Mouse (Mus musculus) midbrain, postnatal 0 days (tissue): ENCODE results near the gene Daam1. TPM values are rescaled to one million over a fixed set of nuclear protein-coding genes. Genes with fewer than 3 reads are reported as not detected.

Source experiments
- ATAC-seq: fragments of 200-750 bp; cut with Nextera tagmentation; 2 replicates; pipeline ENCODE4 v1.8.0; 2017; ENCODE audit warnings: moderate number of reproducible peaks, mild to moderate bottlenecking, moderate TSS enrichment, moderate library complexity; ENCODE audit not compliant: low FRiP score
- DNase-seq: peaks from one replicate; pipeline ENCODE4 v3.0.0-alpha.2; 2015; ENCODE audit warnings: low spot score
- H3K27ac ChIP-seq: fragments of 300-500 bp; sonication (generic); 2 replicates; pipeline ENCODE4 v1.5.1; 2014; ENCODE audit warnings: low read depth, mild to moderate bottlenecking, low read length, mixed read lengths
- H3K27me3 ChIP-seq: fragments of 300-500 bp; sonication (generic); 2 replicates; pipeline ENCODE4 v1.6.1; 2014; ENCODE audit warnings: low read length, control low read depth, mixed read lengths; ENCODE audit not compliant: insufficient read depth
- H3K36me3 ChIP-seq: fragments of 300-500 bp; sonication (generic); 2 replicates; pipeline ENCODE4 v1.6.1; 2014; ENCODE audit warnings: low read length, control low read depth, mixed read lengths; ENCODE audit not compliant: insufficient read depth
- H3K4me1 ChIP-seq: fragments of 300-500 bp; sonication (generic); 2 replicates; pipeline ENCODE4 v1.6.1; 2014; ENCODE audit warnings: mild to moderate bottlenecking, control low read depth, antibody characterized with exemption, low read length, mixed read lengths; ENCODE audit not compliant: insufficient read depth
- H3K4me2 ChIP-seq: fragments of 300-500 bp; sonication (generic); 2 replicates; pipeline ENCODE4 v1.6.1; 2014; ENCODE audit warnings: low read depth, mild to moderate bottlenecking, low read length, mixed read lengths; ENCODE audit not compliant: poor library complexity, severe bottlenecking
- H3K4me3 ChIP-seq: fragments of 300-500 bp; sonication (generic); 2 replicates; pipeline ENCODE4 v1.5.1; 2014; ENCODE audit warnings: low read depth, mild to moderate bottlenecking, low read length, moderate library complexity
- H3K9ac ChIP-seq: fragments of 300-500 bp; sonication (generic); replicated peaks from 2 replicates; pipeline ENCODE4 v1.6.1; 2014; ENCODE audit warnings: mild to moderate bottlenecking, low read length, moderate library complexity, mixed read lengths; ENCODE audit not compliant: poor library complexity, severe bottlenecking
- H3K9me3 ChIP-seq: fragments of 300-500 bp; sonication (generic); 2 replicates; pipeline ENCODE4 v1.6.1; 2016; ENCODE audit warnings: low read length, control low read depth
- CTCF ChIP-seq: IDR thresholded peaks from 2 replicates; pipeline ENCODE4 v1.5.1; 2016; ENCODE audit warnings: antibody characterized with exemption, mild to moderate bottlenecking
- WGBS: fragments of 180-500 bp; shearing (Covaris S2); extraction: QIAGEN DNeasy Blood & Tissue Kit; methylation state at CpG from one replicate; pipeline ENCODE4 v1.1.7; 2014; 5-methylcytosine and 5-hydroxymethylcytosine counted together
- polyA plus RNA-seq: library from polyadenylated mRNA; unstranded; fragments of >200 nt; fragmentation: Nextera tagmentation; extraction: Ambion mirVana; gene quantifications from 2 replicates; pipeline ENCODE4 v1.2.1, GENCODE M21; 2015
- total RNA-seq: library from RNA; depleted of rRNA; stranded (reverse); fragments of >200 nt; gene quantifications from 2 replicates; pipeline ENCODE4 v1.2.3, GENCODE M21; 2014

Daam1 gene
- total and polyA plus RNA-seq, 2 experiments from 2014 or later, result 27.3 to 86.0 TPM

DNA sequence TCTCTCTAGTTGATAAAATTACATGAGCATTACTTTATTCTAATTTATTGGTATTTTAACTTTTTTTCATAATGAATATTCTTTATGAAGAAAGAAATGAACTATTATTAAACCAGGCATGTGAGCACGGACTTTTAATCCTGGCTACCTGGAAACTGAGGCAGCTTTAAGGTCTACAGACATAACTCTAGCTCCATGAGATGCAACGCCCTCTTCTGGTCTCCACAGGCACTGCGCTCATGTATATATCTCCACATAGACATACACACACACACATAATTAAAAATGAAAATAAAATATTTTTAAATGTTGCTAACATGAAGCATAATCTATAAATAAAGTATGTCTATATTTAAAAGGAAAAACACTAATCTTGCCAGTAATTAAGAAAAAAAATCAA, 21.3 kb upstream of the Daam1 start:
- no peak overlapping the region for H3K4me2 ChIP-seq
- H3K9me3 ChIP-seq, result no peaks in the 10 kb centered on the region
- no peak for TF ChIP-seq CTCF
- WGBS, result 94% methylated on average over 3 of the region's 3 CpGs
- no peak for ATAC-seq
- no peaks in the 10 kb centered on the region for H3K36me3 ChIP-seq
- H3K27me3 ChIP-seq, result no peaks in the 10 kb centered on the region
- no peak overlapping the region for H3K4me3 ChIP-seq
- no peak overlapping the region for H3K27ac ChIP-seq
- H3K4me1 ChIP-seq, result no peaks in the 10 kb centered on the region
- no peak overlapping the region for H3K9ac ChIP-seq
- DNase-seq, result no peak

DNA sequence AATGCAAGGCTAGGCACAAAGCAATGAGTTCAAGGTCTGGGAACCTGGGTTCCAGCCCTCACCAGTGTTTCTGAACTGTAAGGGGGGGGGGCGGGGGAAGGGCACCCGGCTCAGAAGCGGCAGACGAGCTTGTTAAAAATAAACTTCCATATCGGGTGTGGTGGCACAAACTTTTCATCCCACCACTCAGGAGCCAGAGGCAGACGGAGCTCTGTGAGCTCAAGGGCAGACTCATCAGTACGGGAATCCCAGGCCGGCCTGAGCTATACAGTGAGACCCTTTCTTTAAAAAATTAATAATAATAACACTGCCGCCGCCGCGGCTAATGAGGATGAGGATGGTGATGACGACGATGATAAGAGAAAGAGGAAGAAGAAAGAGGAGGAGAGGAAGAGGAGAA, 18.3 kb upstream of the Daam1 start:
- WGBS, result 92% methylated on average over 14 of the region's 14 CpGs
- Histone ChIP-seq H3K4me3 (no peak overlapping the region), H3K4me1 (no peaks in the 10 kb centered on the region), H3K9me3 (no peaks in the 10 kb centered on the region), H3K27me3 (no peaks in the 10 kb centered on the region), H3K27ac (no peak overlapping the region), H3K9ac (no peak overlapping the region), H3K36me3 (no peaks in the 10 kb centered on the region), H3K4me2 (no peak overlapping the region)
- TF ChIP-seq CTCF, result no peak
- DNase-seq (no peak), ATAC-seq (no peak)

DNA sequence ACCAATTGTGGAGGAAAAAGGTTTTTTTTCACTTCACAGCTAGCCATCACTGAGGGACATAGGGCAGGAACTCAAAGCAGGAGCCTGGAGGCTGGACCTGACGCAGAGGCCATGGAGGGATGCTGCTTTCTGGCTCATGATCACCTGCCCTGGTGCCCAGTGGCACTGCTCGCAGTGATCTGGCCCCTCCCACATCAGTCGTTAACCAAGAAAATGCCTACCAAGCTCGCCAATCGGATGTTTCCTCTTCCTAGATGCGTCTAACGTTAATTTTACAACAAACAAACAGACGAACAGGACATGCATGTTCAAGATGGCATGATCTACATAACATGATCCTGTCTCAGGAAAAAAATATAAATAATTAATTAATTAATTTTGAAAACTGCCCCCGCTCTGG, 17.6 kb upstream of the Daam1 start:
- Histone ChIP-seq H3K27ac (no peak overlapping the region), H3K9me3 (no peaks in the 10 kb centered on the region), H3K4me1 (no peaks in the 10 kb centered on the region), H3K9ac (no peak overlapping the region), H3K4me2 (no peak overlapping the region), H3K4me3 (no peak overlapping the region), H3K36me3 (no peaks in the 10 kb centered on the region), H3K27me3 (no peaks in the 10 kb centered on the region)
- ATAC-seq (no peak), DNase-seq (no peak)
- no peak for TF ChIP-seq CTCF
- 89% methylated on average over 9 of the region's 9 CpGs for WGBS

DNA sequence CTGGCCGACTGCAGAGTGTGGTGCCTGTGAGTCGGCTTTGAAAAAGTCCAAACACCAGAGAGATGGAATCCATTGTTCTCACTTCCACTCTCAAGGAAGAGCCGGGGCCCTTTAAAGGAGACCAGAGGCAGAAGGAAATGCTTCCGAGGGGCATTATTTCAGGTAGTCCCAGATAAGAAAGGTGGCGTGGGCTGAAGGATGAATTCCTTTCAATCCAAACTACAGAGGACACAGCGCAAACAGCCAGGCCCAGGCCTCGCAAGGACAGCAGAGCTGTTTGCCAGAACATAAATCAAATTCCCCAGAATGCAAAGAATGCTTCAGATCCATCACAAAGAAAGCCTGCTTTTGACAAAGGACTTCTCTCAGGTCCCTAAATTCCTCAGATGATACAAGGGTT, 17.1 kb upstream of the Daam1 start:
- Histone ChIP-seq H3K27ac (no peak overlapping the region), H3K9ac (no peak overlapping the region), H3K4me1 (no peaks in the 10 kb centered on the region), H3K27me3 (no peaks in the 10 kb centered on the region), H3K4me3 (no peak overlapping the region), H3K9me3 (no peaks in the 10 kb centered on the region), H3K36me3 (no peaks in the 10 kb centered on the region), H3K4me2 (no peak overlapping the region)
- DNase-seq (no peak), ATAC-seq (no peak)
- WGBS, result 46% methylated on average over 7 of the region's 7 CpGs
- no peak for TF ChIP-seq CTCF

DNA sequence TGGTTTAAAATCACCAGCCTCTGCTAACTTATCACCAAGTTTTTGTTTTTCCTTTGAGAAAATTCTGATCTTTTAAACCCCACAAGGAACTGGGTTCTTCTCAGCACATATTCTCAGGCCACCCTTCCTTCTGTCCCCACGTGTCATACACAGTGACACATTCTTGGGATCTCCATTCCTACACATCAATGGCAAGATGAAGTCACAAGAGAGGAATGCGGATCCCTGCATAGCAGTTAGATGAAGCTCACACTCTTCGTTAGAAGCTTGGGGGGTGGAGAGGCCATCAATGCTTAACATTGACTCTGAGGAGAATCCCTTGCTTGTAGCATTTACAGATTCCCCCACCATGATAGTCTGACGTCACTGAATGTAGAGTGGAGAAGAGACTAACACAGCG, 10.8 kb upstream of the Daam1 start:
- Histone ChIP-seq H3K27ac (no peak overlapping the region), H3K4me1 (no peaks in the 10 kb centered on the region), H3K9ac (no peak overlapping the region), H3K36me3 (no peaks in the 10 kb centered on the region), H3K4me2 (no peak overlapping the region), H3K9me3 (no peaks in the 10 kb centered on the region), H3K27me3 (no peaks in the 10 kb centered on the region), H3K4me3 (no peak overlapping the region)
- DNase-seq (no peak), ATAC-seq (no peak)
- 89% methylated on average over 5 of the region's 5 CpGs for WGBS
- TF ChIP-seq CTCF, result no peak

DNA sequence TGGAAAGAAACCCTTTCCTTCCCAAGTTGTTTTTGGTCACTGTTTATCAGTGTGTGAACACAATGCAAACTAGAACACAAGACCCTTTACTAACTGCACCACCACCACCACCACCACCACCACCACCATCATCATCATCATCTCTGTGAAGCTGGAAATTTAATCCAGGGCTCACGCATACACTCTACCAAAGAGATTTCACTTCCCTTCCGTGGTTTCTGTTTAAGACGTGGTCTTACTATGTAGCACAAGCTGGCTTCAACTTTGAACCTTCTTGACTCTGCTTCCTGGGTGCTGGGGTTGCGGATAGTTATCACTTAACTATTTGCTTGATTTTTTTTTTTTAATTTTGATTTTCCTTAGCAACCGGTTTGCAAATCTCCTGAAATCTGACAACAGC, 9.6 kb upstream of the Daam1 start:
- no peaks in the 10 kb centered on the region for H3K4me1 ChIP-seq
- no peaks in the 10 kb centered on the region for H3K9me3 ChIP-seq
- ATAC-seq (no peak), DNase-seq (no peak)
- H3K4me3 ChIP-seq, result no peak overlapping the region
- WGBS, result 91% methylated on average over 5 of the region's 5 CpGs
- no peaks in the 10 kb centered on the region for H3K27me3 ChIP-seq
- no peak overlapping the region for H3K27ac ChIP-seq
- no peak overlapping the region for H3K4me2 ChIP-seq
- no peak for TF ChIP-seq CTCF
- no peaks in the 10 kb centered on the region for H3K36me3 ChIP-seq
- no peak overlapping the region for H3K9ac ChIP-seq

DNA sequence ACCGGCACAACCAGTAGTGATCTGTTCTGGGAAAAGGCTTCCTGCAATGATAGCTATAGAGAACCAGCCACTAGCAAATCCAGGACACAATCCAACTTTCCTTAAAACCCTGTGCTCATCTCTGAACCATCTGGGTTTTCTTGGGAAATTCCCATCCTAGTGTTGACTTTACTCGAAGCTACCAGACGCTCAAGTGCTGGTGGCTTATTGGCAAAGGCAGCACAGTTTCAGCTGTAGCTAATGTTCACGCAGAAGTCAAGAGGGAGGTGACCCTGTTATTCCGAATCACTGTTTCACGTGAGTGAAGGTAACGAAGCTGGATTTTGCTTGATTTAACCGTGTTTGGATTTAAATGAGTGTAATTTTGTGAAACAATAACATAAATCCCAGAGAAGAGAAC, 9.1 kb upstream of the Daam1 start:
- Histone ChIP-seq H3K27ac (no peak overlapping the region), H3K4me3 (no peak overlapping the region), H3K9me3 (no peaks in the 10 kb centered on the region), H3K36me3 (no peaks in the 10 kb centered on the region), H3K4me2 (no peak overlapping the region), H3K4me1 (no peaks in the 10 kb centered on the region), H3K9ac (no peak overlapping the region), H3K27me3 (no peaks in the 10 kb centered on the region)
- TF ChIP-seq CTCF, result no peak
- WGBS, result 84% methylated on average over 8 of the region's 8 CpGs
- ATAC-seq (no peak), DNase-seq (no peak)
